Mouse (Mus musculus) limb, embryonic 10.5 days (tissue): Measurements from ENCODE around the gene Ccdc155. TPM values are rescaled to one million over a fixed set of nuclear protein-coding genes. Genes with fewer than 3 reads are reported as not detected.

ENCODE experiments used
- DNase-seq: peaks from one replicate; pipeline ENCODE4 v3.0.0-alpha.2; 2017; ENCODE audit warnings: low spot score
- H3K27ac ChIP-seq: fragments of 300-500 bp; sonication (generic); 2 replicates; pipeline ENCODE4 v1.5.1; 2016; ENCODE audit warnings: mild to moderate bottlenecking
- H3K27me3 ChIP-seq: fragments of 300-500 bp; sonication (generic); 2 replicates; pipeline ENCODE4 v1.6.1; 2016; ENCODE audit warnings: low read depth, mild to moderate bottlenecking; ENCODE audit not compliant: poor library complexity, severe bottlenecking
- H3K36me3 ChIP-seq: fragments of 300-500 bp; sonication (generic); 2 replicates; pipeline ENCODE4 v1.6.1; 2016; ENCODE audit warnings: mild to moderate bottlenecking, moderate library complexity
- H3K4me1 ChIP-seq: fragments of 300-500 bp; sonication (generic); 2 replicates; pipeline ENCODE4 v1.6.1; 2016
- H3K4me3 ChIP-seq: fragments of 300-500 bp; sonication (generic); 2 replicates; pipeline ENCODE4 v1.5.1; 2016; ENCODE audit warnings: mild to moderate bottlenecking, moderate library complexity
- H3K9me3 ChIP-seq: fragments of 300-500 bp; sonication (generic); replicated peaks from 2 replicates; pipeline ENCODE4 v1.6.1; 2016; ENCODE audit warnings: mild to moderate bottlenecking
- WGBS: fragments of 180-500 bp; shearing (Covaris S2); methylation state at CpG from one replicate; pipeline ENCODE4 v1.1.7; 2016; 5-methylcytosine and 5-hydroxymethylcytosine counted together
- polyA plus RNA-seq: library from polyadenylated mRNA; unstranded; fragments of >200 nt; fragmentation: Nextera tagmentation; extraction: Ambion mirVana; gene quantifications from 2 replicates; pipeline ENCODE4 v1.2.1, GENCODE M21; 2016

Ccdc155 gene
- polyA plus RNA-seq, 1 experiment from 2014 or later, result 0.68 TPM

GRCm38 (mm10) chr7:45213708-45214107 is 9.0 kb upstream of the Ccdc155 start:
- Histone ChIP-seq H3K27ac (no peak overlapping the region), H3K4me3 (no peak overlapping the region), H3K9me3 (no peaks in the 10 kb centered on the region), H3K36me3 (peaks cover 18% of the 10 kb centered on the region), H3K4me1 (peaks cover 39% of the 10 kb centered on the region), H3K27me3 (peaks cover 48% of the 10 kb centered on the region)
- no peak for DNase-seq
- 53% methylated on average over 5 of the region's 5 CpGs for WGBS

GRCm38 (mm10) chr7:45212356-45212755 is 7.7 kb upstream of the Ccdc155 start:
- 75% methylated on average over 7 of the region's 7 CpGs for WGBS
- peaks cover 50% of the 10 kb centered on the region for H3K27me3 ChIP-seq
- H3K27ac ChIP-seq, result no peak overlapping the region
- H3K4me3 ChIP-seq, result 0 out of 2 replicates have a peak overlapping the region, but pooled peaks have one; percentile 23
- no peak for DNase-seq
- H3K4me1 ChIP-seq, result peaks cover 25% of the 10 kb centered on the region
- peaks cover 4% of the 10 kb centered on the region for H3K36me3 ChIP-seq
- H3K9me3 ChIP-seq, result no peaks in the 10 kb centered on the region

GRCm38 (mm10) chr7:45211851-45212251 is 7.2 kb upstream of the Ccdc155 start, which contains the start of gene Dkkl1:
Dkkl1 (minus strand) TSS chr7:45212147.
- Histone ChIP-seq H3K27me3 (peaks cover 50% of the 10 kb centered on the region), H3K36me3 (no peaks in the 10 kb centered on the region), H3K27ac (no peak within 1 kb of the TSS), H3K9me3 (no peaks in the 10 kb centered on the region), H3K4me3 (peak within 1 kb of the TSS; percentile 23; the same call in 1 of the 2 replicates), H3K4me1 (peaks cover 20% of the 10 kb centered on the region)
- 4% methylated on average over 17 of the region's 17 CpGs for WGBS
- no peak for DNase-seq

GRCm38 (mm10) chr7:45211070-45211469 is 6.4 kb upstream of the Ccdc155 start:
- H3K9me3 ChIP-seq, result no peaks in the 10 kb centered on the region
- WGBS, result 69% methylated on average over 10 of the region's 10 CpGs
- no peak overlapping the region for H3K27ac ChIP-seq
- DNase-seq, result no peak
- H3K36me3 ChIP-seq, result no peaks in the 10 kb centered on the region
- H3K27me3 ChIP-seq, result peaks cover 50% of the 10 kb centered on the region
- peaks cover 19% of the 10 kb centered on the region for H3K4me1 ChIP-seq
- no peak overlapping the region for H3K4me3 ChIP-seq

- 78% methylated on average over 6 of the region's 6 CpGs for WGBS
- Histone ChIP-seq H3K27ac (no peak overlapping the region), H3K4me3 (no peak overlapping the region), H3K27me3 (peaks cover 53% of the 10 kb centered on the region), H3K9me3 (no peaks in the 10 kb centered on the region), H3K4me1 (peaks cover 12% of the 10 kb centered on the region), H3K36me3 (no peaks in the 10 kb centered on the region)
- DNase-seq, result no peak
These were observed 3.6 kb upstream of the Ccdc155 start for GRCm38 (mm10) chr7:45208260-45208659.

- Histone ChIP-seq H3K4me3 (no peak overlapping the region), H3K4me1 (peaks cover 13% of the 10 kb centered on the region; the same call in 1 of the 2 replicates), H3K9me3 (no peaks in the 10 kb centered on the region), H3K27me3 (peaks cover 30% of the 10 kb centered on the region), H3K36me3 (no peaks in the 10 kb centered on the region), H3K27ac (no peak overlapping the region)
- 44% methylated on average over 10 of the region's 10 CpGs for WGBS
- DNase-seq, result no peak
These were observed 2.0 kb downstream of the Ccdc155 start for GRCm38 (mm10) chr7:45202654-45203053.

GRCm38 (mm10) chr7:45198961-45199360 is 5.7 kb downstream of the Ccdc155 start:
- no peaks in the 10 kb centered on the region for H3K9me3 ChIP-seq
- no peak overlapping the region for H3K27ac ChIP-seq
- peaks cover 33% of the 10 kb centered on the region for H3K4me1 ChIP-seq
- no peak overlapping the region for H3K4me3 ChIP-seq
- no peak for DNase-seq
- no peaks in the 10 kb centered on the region for H3K36me3 ChIP-seq
- H3K27me3 ChIP-seq, result peaks cover 54% of the 10 kb centered on the region
- 81% methylated on average over 11 of the region's 11 CpGs for WGBS

- WGBS, result 11% methylated on average over 5 of the region's 5 CpGs
- peaks cover 51% of the 10 kb centered on the region for H3K27me3 ChIP-seq
- no peak overlapping the region for H3K27ac ChIP-seq
- peak; percentile 77 for DNase-seq
- no peaks in the 10 kb centered on the region for H3K36me3 ChIP-seq
- H3K4me3 ChIP-seq, result no peak overlapping the region
- no peaks in the 10 kb centered on the region for H3K9me3 ChIP-seq
- H3K4me1 ChIP-seq, result peaks cover 35% of the 10 kb centered on the region
These were observed 6.3 kb downstream of the Ccdc155 start for GRCm38 (mm10) chr7:45198435-45198834.

- Histone ChIP-seq H3K36me3 (no peaks in the 10 kb centered on the region), H3K4me3 (no peak overlapping the region), H3K27me3 (peaks cover 46% of the 10 kb centered on the region)
These were observed 7.7 kb downstream of the Ccdc155 start for GRCm38 (mm10) chr7:45196994-45197393.

GRCm38 (mm10) chr7:45196176-45196535 is 8.5 kb downstream of the Ccdc155 start:
- Histone ChIP-seq H3K4me1 (peaks cover 57% of the 10 kb centered on the region), H3K27me3 (peaks cover 52% of the 10 kb centered on the region), H3K27ac (peak overlapping the region; percentile 26; the same call in 1 of the 2 replicates)

More at GRCm38 (mm10) chr7:45196994-45197393, 7.7 kb downstream of the Ccdc155 start:
- Histone ChIP-seq H3K9me3 (no peaks in the 10 kb centered on the region), H3K4me1 (peaks cover 49% of the 10 kb centered on the region), H3K27ac (0 out of 2 replicates have a peak overlapping the region, but pooled peaks have one; percentile 26)
- WGBS, result 66% methylated on average over 5 of the region's 5 CpGs
- DNase-seq, result no peak

GRCm38 (mm10) chr7:45195341-45196175 is 9.1 kb downstream of the Ccdc155 start:
- Histone ChIP-seq H3K27me3 (peaks cover 56% of the 10 kb centered on the region), H3K4me3 (no peak overlapping the region), H3K36me3 (no peaks in the 10 kb centered on the region), H3K4me1 (peaks cover 61% of the 10 kb centered on the region), H3K9me3 (no peaks in the 10 kb centered on the region), H3K27ac (peak overlapping the region; percentile 26; the same call in 1 of the 2 replicates)
- no peak for DNase-seq
- 53% methylated on average over 13 of the region's 13 CpGs for WGBS

More at GRCm38 (mm10) chr7:45196176-45196535, 8.5 kb downstream of the Ccdc155 start:
- no peak for DNase-seq
- Histone ChIP-seq H3K36me3 (no peaks in the 10 kb centered on the region), H3K4me3 (no peak overlapping the region), H3K9me3 (no peaks in the 10 kb centered on the region)
- WGBS, result 90% methylated on average over 4 of the region's 4 CpGs

- no peaks in the 10 kb centered on the region for H3K9me3 ChIP-seq
- H3K4me1 ChIP-seq, result peaks cover 66% of the 10 kb centered on the region
- H3K4me3 ChIP-seq, result no peak overlapping the region
- 72% methylated on average over 17 of the region's 17 CpGs for WGBS
- H3K36me3 ChIP-seq, result no peaks in the 10 kb centered on the region
- no peak for DNase-seq
- peaks cover 56% of the 10 kb centered on the region for H3K27me3 ChIP-seq
- 0 out of 2 replicates have a peak overlapping the region, but pooled peaks have one; percentile 0 for H3K27ac ChIP-seq
These were observed 10.6 kb downstream of the Ccdc155 start for GRCm38 (mm10) chr7:45193871-45194785.
